Mouse (Mus musculus) kidney, embryonic 15.5 days (tissue): ENCODE data around the gene Cd151. TPM values are rescaled to one million over a fixed set of nuclear protein-coding genes. Genes with fewer than 3 reads are reported as not detected.

Experiments
- ATAC-seq: fragments of 200-750 bp; cut with Nextera tagmentation; replicated peaks from 2 replicates; pipeline ENCODE4 v1.8.0; 2017; ENCODE audit warnings: moderate TSS enrichment; ENCODE audit not compliant: low FRiP score
- H3K27ac ChIP-seq: fragments of 300-500 bp; sonication (generic); 2 replicates; pipeline ENCODE4 v1.5.1; 2015; ENCODE audit warnings: mild to moderate bottlenecking, inconsistent platforms
- H3K27me3 ChIP-seq: fragments of 300-500 bp; sonication (generic); 2 replicates; pipeline ENCODE4 v1.6.1; 2015; ENCODE audit warnings: inconsistent platforms
- H3K36me3 ChIP-seq: fragments of 300-500 bp; sonication (generic); 2 replicates; pipeline ENCODE4 v1.6.1; 2015; ENCODE audit warnings: inconsistent platforms
- H3K4me1 ChIP-seq: fragments of 300-500 bp; sonication (generic); 2 replicates; pipeline ENCODE4 v1.6.1; 2015; ENCODE audit warnings: inconsistent platforms
- H3K4me2 ChIP-seq: fragments of 300-500 bp; sonication (generic); 2 replicates; pipeline ENCODE4 v1.6.1; 2015; ENCODE audit warnings: moderate library complexity, mild to moderate bottlenecking, inconsistent platforms
- H3K4me3 ChIP-seq: fragments of 300-500 bp; sonication (generic); replicated peaks from 2 replicates; pipeline ENCODE4 v1.5.1; 2015; ENCODE audit warnings: mild to moderate bottlenecking, inconsistent platforms
- H3K9ac ChIP-seq: fragments of 300-500 bp; sonication (generic); 2 replicates; pipeline ENCODE4 v1.6.1; 2015; ENCODE audit warnings: mild to moderate bottlenecking, inconsistent platforms
- H3K9me3 ChIP-seq: fragments of 300-500 bp; sonication (generic); replicated peaks from 2 replicates; pipeline ENCODE4 v1.6.1; 2016; ENCODE audit warnings: inconsistent platforms
- WGBS: fragments of 180-500 bp; shearing (Covaris S2); methylation state at CpG from one replicate; pipeline ENCODE4 v1.1.7; 2015; ENCODE audit warnings: mixed read lengths; 5-methylcytosine and 5-hydroxymethylcytosine counted together
- polyA plus RNA-seq: library from polyadenylated mRNA; unstranded; fragments of >200 nt; fragmentation: Nextera tagmentation; extraction: Ambion mirVana; gene quantifications from 2 replicates; pipeline ENCODE4 v1.2.1, GENCODE M21; 2015

The Cd151 gene
- polyA plus RNA-seq, 1 experiment from 2014 or later: 34.8 TPM

DNA sequence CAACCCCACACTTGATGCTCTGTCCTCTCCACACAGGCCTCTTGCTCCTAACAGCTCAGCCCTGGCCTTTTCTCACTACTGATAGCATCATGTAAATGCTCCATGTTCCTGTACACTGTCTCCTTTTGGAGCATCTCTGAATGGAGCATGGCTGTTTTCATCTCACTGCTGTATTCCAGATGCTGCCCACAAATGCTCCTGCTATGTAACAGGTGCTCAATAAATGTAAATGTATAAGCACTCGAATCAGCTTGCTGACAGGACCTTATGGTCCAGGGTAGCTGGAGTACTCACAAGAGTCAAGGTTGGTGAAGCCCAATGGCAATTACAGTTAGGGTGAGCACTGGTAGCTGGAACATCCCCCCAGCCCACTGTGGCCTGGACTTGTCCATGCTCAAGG lies 4.0 kb downstream of the Cd151 start:
- Histone ChIP-seq H3K4me1 (peaks cover 68% of the 10 kb centered on the region), H3K27me3 (no peaks in the 10 kb centered on the region), H3K4me2 (no peak overlapping the region), H3K4me3 (no peak overlapping the region), H3K36me3 (peaks cover 35% of the 10 kb centered on the region), H3K9me3 (no peaks in the 10 kb centered on the region), H3K9ac (no peak overlapping the region), H3K27ac (no peak overlapping the region)
- ATAC-seq: no peak
- WGBS: 97% methylated on average over 1 of the region's 1 CpGs

DNA sequence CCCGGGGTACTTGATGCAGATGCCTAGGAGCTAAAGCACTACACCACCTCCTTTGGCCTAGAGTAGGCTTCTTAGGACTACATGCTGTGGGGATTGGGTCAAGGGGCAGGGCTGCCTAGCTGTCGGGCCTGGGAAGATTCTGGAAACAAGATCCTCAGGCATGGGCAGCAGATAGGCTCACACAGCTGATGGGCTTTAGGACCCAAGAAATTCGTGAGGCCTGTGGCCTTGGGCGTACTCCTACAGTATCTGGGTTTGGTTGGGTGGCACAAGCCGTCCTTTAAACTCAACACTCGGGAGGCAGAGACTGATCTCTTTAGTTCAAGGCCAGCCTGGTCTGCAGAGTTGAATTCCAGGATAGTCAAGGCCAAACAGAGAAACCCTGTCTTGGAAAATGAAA lies 5.0 kb downstream of the Cd151 start:
- no peak overlapping the region for H3K27ac ChIP-seq
- H3K27me3 ChIP-seq: no peaks in the 10 kb centered on the region
- ATAC-seq: no peak
- WGBS: 78% methylated on average over 6 of the region's 6 CpGs
- no peak overlapping the region for H3K9ac ChIP-seq
- H3K36me3 ChIP-seq: peaks cover 35% of the 10 kb centered on the region
- no peak overlapping the region for H3K4me3 ChIP-seq
- H3K9me3 ChIP-seq: no peaks in the 10 kb centered on the region
- no peak overlapping the region for H3K4me2 ChIP-seq
- H3K4me1 ChIP-seq: peaks cover 69% of the 10 kb centered on the region

DNA sequence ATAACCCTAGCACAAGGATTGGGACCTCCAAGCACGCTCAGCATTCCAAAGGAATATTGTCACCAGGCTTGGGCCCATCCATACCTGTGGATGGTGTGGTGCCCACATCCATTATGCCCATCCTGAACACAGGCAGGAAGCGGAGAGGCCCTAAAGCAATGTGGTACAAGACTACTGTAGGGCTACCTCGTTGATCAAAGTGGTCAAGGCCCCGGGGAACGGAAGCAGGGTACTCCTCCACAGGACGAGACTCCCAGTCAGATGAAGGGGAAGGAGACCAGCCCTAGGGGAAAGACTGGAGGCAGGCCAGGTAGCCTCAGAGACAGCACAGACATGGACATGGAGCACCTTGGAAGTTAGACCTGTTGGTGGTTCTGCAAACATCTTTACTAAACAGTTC lies 5.6 kb downstream of the Cd151 start:
- H3K36me3 ChIP-seq: peaks cover 35% of the 10 kb centered on the region
- H3K9me3 ChIP-seq: no peaks in the 10 kb centered on the region
- H3K27me3 ChIP-seq: no peaks in the 10 kb centered on the region
- 76% methylated on average over 6 of the region's 6 CpGs for WGBS
- H3K27ac ChIP-seq: no peak overlapping the region
- ATAC-seq: no peak
- H3K9ac ChIP-seq: no peak overlapping the region
- H3K4me2 ChIP-seq: no peak overlapping the region
- peaks cover 71% of the 10 kb centered on the region for H3K4me1 ChIP-seq
- no peak overlapping the region for H3K4me3 ChIP-seq

DNA sequence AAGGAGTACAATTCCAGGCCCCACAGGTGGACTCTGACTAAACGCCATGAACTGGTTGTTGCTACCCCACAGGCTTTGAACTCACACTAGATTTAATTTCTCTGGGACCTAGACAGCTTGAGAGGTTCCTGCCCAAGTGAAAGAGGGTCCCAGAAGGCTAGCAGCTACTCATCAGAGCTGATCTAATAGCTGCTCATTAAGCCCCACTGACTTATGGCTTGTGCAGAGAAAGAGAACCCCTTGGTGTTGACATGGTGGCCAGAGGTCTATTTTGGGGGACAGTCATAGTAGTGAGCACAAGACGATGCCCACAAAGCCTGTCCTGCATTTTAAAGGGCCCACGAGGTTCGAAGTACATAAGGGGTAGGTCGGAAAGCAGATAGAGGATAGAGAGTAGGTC lies 7.0 kb downstream of the Cd151 start:
- H3K4me1 ChIP-seq: peaks cover 65% of the 10 kb centered on the region
- ATAC-seq: no peak
- H3K4me2 ChIP-seq: peak overlapping the region; percentile 92
- no peaks in the 10 kb centered on the region for H3K9me3 ChIP-seq
- peak overlapping the region; percentile 66 for H3K4me3 ChIP-seq
- H3K27ac ChIP-seq: no peak overlapping the region
- peaks cover 35% of the 10 kb centered on the region for H3K36me3 ChIP-seq
- no peaks in the 10 kb centered on the region for H3K27me3 ChIP-seq
- H3K9ac ChIP-seq: peak overlapping the region; percentile 66
- WGBS: 7% methylated on average over 5 of the region's 5 CpGs

DNA sequence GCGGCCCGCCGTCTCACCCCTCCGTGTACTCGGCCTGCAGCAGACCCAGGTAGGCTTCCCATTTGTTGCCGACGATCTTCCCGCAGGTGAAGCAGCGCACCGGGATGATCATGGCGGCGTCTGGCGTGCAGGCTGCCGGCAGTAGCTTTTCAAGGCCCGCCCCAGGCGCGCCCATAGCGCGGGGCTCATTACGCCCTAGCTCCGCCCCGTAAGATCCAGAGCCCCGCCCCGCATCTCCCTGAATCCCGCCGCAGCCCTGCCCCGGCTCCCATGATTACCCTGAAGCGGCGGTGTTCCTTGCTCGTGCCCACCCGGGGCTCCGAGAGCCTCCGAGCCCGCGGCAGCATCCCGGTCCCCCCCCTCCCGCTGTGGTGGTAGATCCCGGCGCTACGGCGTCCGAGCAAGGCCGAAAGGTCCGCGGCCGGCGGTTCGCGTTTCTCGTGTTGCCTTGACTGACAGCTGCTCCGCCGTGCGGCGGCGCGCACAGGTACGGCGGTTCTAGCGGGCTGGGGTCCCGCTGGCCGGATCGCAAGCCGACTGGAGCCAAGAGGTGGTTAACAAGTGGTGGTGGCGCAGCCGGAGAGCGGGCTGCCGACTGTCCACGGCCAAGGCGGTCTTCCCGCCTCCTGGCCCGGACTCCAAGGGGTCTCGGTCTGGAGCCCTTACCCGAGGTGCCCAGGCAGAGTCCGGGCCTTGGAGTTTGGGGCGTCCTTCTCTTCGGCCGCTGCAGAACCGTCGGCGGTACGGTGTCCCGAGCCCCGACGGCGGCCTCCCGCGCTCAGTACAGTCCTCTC lies 8.0 kb downstream of the Cd151 start, which contains the start of the genes Polr2l and Tspan4:
Gene Polr2l (minus strand): TSS at position 122 of the 794 bp plus-strand sequence.
Gene Tspan4 (plus strand): TSS at position 230 of the 794 bp plus-strand sequence.
- no peaks in the 10 kb centered on the region for H3K27me3 ChIP-seq
- peak within 1 kb of the TSS; percentile 66 for H3K9ac ChIP-seq
- H3K27ac ChIP-seq: peak within 1 kb of the TSS; percentile 97
- peaks cover 55% of the 10 kb centered on the region for H3K4me1 ChIP-seq
- peak; percentile 57 for ATAC-seq
- H3K4me2 ChIP-seq: peak within 1 kb of the TSS; percentile 92
- WGBS: under 1% methylated on average over 86 of the region's 87 CpGs
- peaks cover 27% of the 10 kb centered on the region for H3K36me3 ChIP-seq
- H3K9me3 ChIP-seq: no peaks in the 10 kb centered on the region
- H3K4me3 ChIP-seq: peak within 1 kb of the TSS; percentile 66

DNA sequence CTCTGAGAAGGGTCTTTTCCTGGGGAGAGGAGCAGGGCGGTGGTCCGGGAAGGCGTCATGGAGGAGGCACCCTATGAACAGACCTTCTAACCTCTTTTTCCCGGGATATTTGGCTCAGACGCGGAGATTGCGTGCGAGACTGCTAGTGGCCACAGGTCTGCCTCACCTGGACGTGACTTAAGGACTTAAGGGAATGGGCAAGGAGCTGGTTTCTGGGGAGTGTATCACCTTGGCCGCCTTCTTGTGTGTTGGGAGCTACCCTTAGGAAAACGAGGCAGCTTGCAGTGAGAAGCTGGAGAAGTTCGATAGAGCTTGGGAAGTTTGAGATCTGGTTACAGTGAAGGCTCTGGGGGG lies 8.6 kb downstream of the Cd151 start:
- 0% methylated on average over 12 of the region's 12 CpGs for WGBS
- Histone ChIP-seq H3K27me3 (no peaks in the 10 kb centered on the region), H3K4me3 (peak overlapping the region; percentile 66), H3K36me3 (peaks cover 21% of the 10 kb centered on the region), H3K9ac (peak overlapping the region; percentile 66), H3K4me1 (peaks cover 58% of the 10 kb centered on the region), H3K4me2 (peak overlapping the region; percentile 92), H3K9me3 (no peaks in the 10 kb centered on the region), H3K27ac (peak overlapping the region; percentile 97)
- peak; percentile 12; the same call in 1 of the 2 replicates for ATAC-seq

DNA sequence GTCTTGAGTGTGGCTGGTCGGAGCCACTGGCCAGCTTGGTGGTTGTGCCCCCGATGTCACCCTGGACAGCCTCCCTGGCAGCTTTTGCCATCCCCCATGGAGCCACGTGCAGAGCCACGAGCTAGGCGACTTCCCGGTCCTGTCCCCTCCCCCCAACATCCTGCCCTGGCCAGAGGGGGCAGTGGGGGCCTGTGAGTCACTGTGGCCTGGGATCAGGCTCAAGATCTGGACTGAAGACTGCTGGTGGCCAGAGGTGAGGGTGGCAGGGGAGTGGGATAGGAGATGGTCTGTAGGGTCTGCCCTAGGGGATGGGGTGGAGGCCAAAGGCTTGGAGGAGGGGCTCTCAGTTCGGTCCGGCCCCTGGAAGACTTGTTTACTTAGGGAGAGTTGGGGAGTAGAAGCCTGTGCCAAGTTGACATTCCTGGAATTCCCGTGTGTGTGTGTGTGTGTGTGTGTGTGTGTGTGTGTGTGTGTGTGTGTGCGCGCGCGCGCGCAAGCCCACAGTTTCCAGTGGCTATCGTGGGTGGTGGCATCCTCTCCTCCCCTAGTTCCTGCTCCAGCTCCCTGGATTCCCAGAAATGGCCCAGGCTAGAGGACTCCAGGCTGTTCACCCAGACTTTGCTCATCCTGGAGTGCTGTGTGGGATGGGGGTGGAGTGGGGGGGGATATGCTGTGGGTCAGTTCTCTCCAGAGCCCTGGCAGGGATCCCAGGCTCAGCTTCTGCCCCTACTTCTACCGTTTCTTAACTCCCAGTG lies 9.2 kb downstream of the Cd151 start:
- Histone ChIP-seq H3K9ac (peak overlapping the region; percentile 66), H3K27me3 (no peaks in the 10 kb centered on the region), H3K4me3 (peak overlapping the region; percentile 66), H3K9me3 (no peaks in the 10 kb centered on the region), H3K36me3 (peaks cover 15% of the 10 kb centered on the region), H3K4me1 (peaks cover 64% of the 10 kb centered on the region), H3K4me2 (peak overlapping the region; percentile 92), H3K27ac (peak overlapping the region; percentile 97)
- peak; percentile 72 for ATAC-seq
- WGBS: 0% methylated on average over 14 of the region's 17 CpGs

DNA sequence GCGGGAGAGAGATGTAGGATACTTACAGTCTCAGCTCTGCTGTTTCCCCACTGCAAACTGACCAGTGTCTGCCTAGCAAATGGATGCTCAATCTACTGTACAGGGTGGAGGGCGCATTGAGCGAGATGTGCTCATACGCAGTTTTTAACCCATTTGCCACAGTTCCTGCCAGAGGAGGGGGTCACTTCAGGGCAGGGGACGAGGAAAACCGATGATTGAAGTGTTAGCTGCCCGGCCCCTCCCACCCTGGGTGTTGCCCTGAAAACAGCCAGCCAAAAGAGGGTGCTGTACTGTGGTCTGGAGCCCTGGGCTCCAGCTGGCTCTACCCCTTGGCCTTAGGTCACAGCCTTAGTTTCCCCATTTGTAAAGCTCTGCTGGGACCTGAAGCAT lies 9.8 kb downstream of the Cd151 start:
- peaks cover 10% of the 10 kb centered on the region for H3K36me3 ChIP-seq
- WGBS: 8% methylated on average over 7 of the region's 7 CpGs
- 0 out of 2 replicates have a peak, but pooled peaks cover under 1% of the 10 kb centered on the region for H3K27me3 ChIP-seq
- peak overlapping the region; percentile 66 for H3K9ac ChIP-seq
- no peak for ATAC-seq
- peak overlapping the region; percentile 97 for H3K27ac ChIP-seq
- H3K4me1 ChIP-seq: peaks cover 70% of the 10 kb centered on the region
- H3K4me2 ChIP-seq: peak overlapping the region; percentile 92
- H3K9me3 ChIP-seq: no peaks in the 10 kb centered on the region
- peak overlapping the region; percentile 66 for H3K4me3 ChIP-seq

DNA sequence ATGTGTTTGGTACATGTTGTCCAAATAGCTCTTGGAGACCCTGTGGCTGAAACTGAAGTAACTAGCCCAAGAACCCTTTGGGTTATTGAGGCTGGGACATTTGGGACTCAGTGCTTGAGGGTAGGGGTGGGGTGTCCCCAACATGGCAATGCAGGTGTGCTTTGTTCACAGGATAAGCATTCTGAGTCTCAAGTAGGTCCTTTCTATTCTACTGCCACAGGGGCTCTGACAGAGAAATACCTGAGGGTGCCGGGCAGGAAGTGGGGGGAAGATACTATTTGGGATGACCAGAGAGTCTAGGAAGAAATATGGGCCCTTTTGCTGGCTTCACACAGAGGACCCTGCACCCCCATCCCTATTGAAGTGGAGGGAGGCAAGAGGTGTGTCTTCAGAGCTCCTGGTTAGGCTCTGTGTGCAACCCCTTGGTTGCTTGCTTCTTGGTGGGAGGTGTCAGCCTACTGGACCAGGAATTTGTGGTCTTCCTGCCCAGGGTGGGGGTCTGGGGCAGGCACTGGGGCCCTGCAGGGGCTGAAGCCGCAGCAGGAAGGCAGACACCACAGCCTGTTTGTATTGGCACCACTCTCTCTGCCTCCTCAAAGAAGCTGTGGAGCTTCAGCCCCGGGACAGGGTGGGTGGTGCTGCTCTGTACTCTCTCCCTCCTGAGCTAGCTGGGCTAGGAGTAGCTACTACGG lies 10.5 kb downstream of the Cd151 start:
- ATAC-seq: no peak
- Histone ChIP-seq H3K4me1 (peaks cover 73% of the 10 kb centered on the region), H3K36me3 (peaks cover 2% of the 10 kb centered on the region), H3K27ac (peak overlapping the region; percentile 97), H3K9me3 (no peaks in the 10 kb centered on the region), H3K4me3 (peak overlapping the region; percentile 66; the same call in 1 of the 2 replicates), H3K4me2 (peak overlapping the region; percentile 92), H3K9ac (peak overlapping the region; percentile 66; the same call in 1 of the 2 replicates), H3K27me3 (peaks cover 8% of the 10 kb centered on the region)
- WGBS: 46% methylated on average over 4 of the region's 4 CpGs

DNA sequence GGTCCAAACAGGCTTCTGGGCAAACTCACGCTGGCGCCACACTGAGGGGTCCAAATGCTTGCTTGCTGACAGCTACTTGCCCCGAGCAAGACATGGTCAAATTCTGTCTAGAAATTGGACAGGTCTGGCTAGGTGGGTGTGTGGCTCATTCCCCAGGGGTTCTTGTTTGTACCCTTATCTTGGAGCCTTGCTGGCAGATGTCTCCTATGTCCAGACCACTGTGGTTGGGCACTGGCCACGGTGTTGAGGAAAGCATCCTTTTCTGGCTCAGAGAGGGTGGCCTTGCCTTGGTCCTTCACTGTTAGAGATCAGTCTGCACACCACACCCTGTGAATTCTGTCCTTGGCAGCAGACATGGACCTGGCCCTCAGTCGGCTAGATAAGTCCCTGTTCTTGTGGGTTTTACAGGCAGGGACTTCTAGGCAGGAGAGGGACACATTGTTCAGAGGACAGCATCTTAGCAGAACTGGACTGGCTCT lies 11.1 kb downstream of the Cd151 start:
- Histone ChIP-seq H3K27ac (peak overlapping the region; percentile 97), H3K27me3 (peaks cover 14% of the 10 kb centered on the region), H3K4me3 (0 out of 2 replicates have a peak overlapping the region, but pooled peaks have one; percentile 8), H3K9ac (0 out of 2 replicates have a peak overlapping the region, but pooled peaks have one; percentile 21), H3K9me3 (no peaks in the 10 kb centered on the region), H3K4me2 (peak overlapping the region; percentile 92), H3K4me1 (peaks cover 72% of the 10 kb centered on the region), H3K36me3 (no peaks in the 10 kb centered on the region)
- no peak for ATAC-seq
- WGBS: 65% methylated on average over 5 of the region's 5 CpGs

DNA sequence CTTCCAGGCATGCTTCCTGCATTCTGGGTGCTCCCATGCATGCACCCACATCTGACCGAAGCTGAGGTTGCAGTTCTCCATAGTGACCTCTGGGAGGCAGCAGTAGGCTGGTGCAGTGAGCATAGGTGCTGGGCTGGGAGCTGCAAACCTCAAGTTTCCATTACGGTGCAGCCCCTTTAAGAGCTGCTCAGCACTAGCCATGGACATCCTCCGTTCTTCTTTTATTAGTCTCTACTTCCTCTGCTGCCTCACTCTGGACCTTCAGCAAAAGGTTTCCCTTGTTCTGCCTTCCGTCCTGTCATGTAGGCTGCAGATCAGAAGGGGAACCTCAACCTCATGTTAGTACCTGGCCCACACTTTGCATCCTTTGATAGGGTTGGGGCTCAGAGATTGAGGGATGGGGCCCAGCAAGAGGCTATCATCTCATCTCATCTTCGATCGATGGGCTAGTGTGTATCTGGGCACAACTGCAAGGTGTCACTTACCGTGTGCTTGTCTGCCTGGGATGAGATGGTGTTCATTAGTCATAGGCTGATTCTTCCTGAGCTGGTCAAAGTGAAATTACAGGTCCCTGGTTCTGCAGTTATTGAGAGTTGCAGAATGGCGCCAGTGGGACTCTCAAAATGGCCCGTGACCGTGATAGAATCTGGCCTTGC lies 13.8 kb downstream of the Cd151 start:
- WGBS: 8% methylated on average over 10 of the region's 10 CpGs
- peaks cover 16% of the 10 kb centered on the region for H3K27me3 ChIP-seq
- H3K36me3 ChIP-seq: no peaks in the 10 kb centered on the region
- peak overlapping the region; percentile 99 for H3K4me2 ChIP-seq
- H3K4me3 ChIP-seq: peak overlapping the region; percentile 64
- peaks cover 60% of the 10 kb centered on the region for H3K4me1 ChIP-seq
- H3K9me3 ChIP-seq: no peaks in the 10 kb centered on the region
- no peak overlapping the region for H3K27ac ChIP-seq
- H3K9ac ChIP-seq: no peak overlapping the region
- ATAC-seq: peak; percentile 24
